Mouse (Mus musculus): ENCODE data around the gene Pih1d1.

DNA sequence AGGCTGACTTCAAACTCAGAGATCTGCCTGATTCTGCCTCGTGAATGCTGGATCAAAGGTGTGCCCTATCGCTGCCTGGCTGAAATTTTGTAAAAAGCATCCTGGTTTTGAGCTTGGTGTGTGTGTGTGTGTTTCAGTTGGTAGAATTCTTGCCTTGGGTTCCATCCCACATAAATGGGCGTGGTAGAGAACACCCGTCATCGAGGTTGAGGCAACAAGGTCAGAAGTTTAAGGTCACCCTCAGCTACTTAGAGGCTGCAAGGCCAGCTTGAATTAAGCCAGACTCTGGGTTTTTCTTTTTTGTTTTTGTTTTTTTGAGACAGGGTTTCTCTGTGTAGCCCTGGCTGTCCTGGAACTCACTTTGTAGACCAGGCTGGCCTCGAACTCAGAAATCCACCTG, 35.8 kb upstream of the Pih1d1 start:
- TF ChIP-seq ZNF384 (IDR thresholded peaks at IDR 0.05; ENCODE audit: low read depth, low read length) (no peak), ZC3H11A (IDR thresholded peaks at IDR 0.05; ENCODE audit: low read depth, low read length) (no peak), POLR2A (IDR thresholded peaks at IDR 0.05; ENCODE audit: low read depth, low read length) (no peak), CTCF (conservative IDR thresholded peaks at IDR 0.05 in 1 of 2, IDR thresholded peaks at IDR 0.05 in 1 of 2; ENCODE audit: low read depth in 2 of 2, low read length in 2 of 2) (no peak), HCFC1 (IDR thresholded peaks at IDR 0.05; ENCODE audit: low read depth, low read length) (no peak), TCF12 (IDR thresholded peaks at IDR 0.05; ENCODE audit: low read depth, low read length) (no peak), E2F4 (IDR thresholded peaks at IDR 0.05; ENCODE audit: insufficient replicate concordance, low read depth, low read length) (no peak), POLR2AphosphoS2 (IDR thresholded peaks at IDR 0.05; ENCODE audit: low read depth, low read length) (no peak)
